Mouse (Mus musculus): ENCODE results near the gene Fas.

Gene Fas

GRCm38 (mm10) chr19:34284383-34284782, 6.1 kb upstream of the Fas start:
- DNase-seq (ENCODE audit: low spot score in 2 of 2): no peak

GRCm38 (mm10) chr19:34284826-34285225, 5.6 kb upstream of the Fas start:
- no peak for DNase-seq (ENCODE audit: low spot score in 2 of 2)

- DNase-seq (ENCODE audit: low spot score in 2 of 2): no peak
These were observed 3.2 kb upstream of the Fas start for GRCm38 (mm10) chr19:34287221-34287620.

GRCm38 (mm10) chr19:34287656-34288415, 2.6 kb upstream of the Fas start:
- no peak for DNase-seq (ENCODE audit: low spot score in 2 of 2)

- no peak for DNase-seq (ENCODE audit: low spot score in 2 of 2)
These were observed 1.8 kb upstream of the Fas start for GRCm38 (mm10) chr19:34288696-34289095.

- DNase-seq (ENCODE audit: low spot score in 2 of 2): no peak
These were observed 441 bp downstream of the Fas start for GRCm38 (mm10) chr19:34290872-34291341.

- DNase-seq (ENCODE audit: low spot score in 2 of 2): no peak
These were observed 913 bp downstream of the Fas start for GRCm38 (mm10) chr19:34291379-34291778.

GRCm38 (mm10) chr19:34291956-34292355, 1.5 kb downstream of the Fas start:
- no peak for DNase-seq (ENCODE audit: low spot score in 2 of 2)

- no peak for DNase-seq (ENCODE audit: low spot score in 2 of 2)
These were observed 2.2 kb downstream of the Fas start for GRCm38 (mm10) chr19:34292701-34293100.

- no peak for DNase-seq (ENCODE audit: low spot score in 2 of 2)
These were observed 3.0 kb downstream of the Fas start for GRCm38 (mm10) chr19:34293376-34293947.

- no peak for DNase-seq (ENCODE audit: low spot score in 2 of 2)
These were observed 5.0 kb downstream of the Fas start for GRCm38 (mm10) chr19:34295442-34295841.

GRCm38 (mm10) chr19:34298531-34298930, 8.1 kb downstream of the Fas start:
- DNase-seq (ENCODE audit: low spot score in 2 of 2): no peak

GRCm38 (mm10) chr19:34299229-34299628, 8.8 kb downstream of the Fas start:
- no peak for DNase-seq (ENCODE audit: low spot score in 2 of 2)

- DNase-seq (ENCODE audit: low spot score in 2 of 2): no peak
These were observed 10.0 kb downstream of the Fas start for GRCm38 (mm10) chr19:34300430-34300829.

GRCm38 (mm10) chr19:34304917-34305316, 14.5 kb downstream of the Fas start:
- DNase-seq (ENCODE audit: low spot score in 2 of 2): no peak

GRCm38 (mm10) chr19:34306794-34307193, 16.3 kb downstream of the Fas start:
- no peak for DNase-seq (ENCODE audit: low spot score in 2 of 2)

- no peak for DNase-seq (ENCODE audit: low spot score in 2 of 2)
These were observed 21.8 kb downstream of the Fas start for GRCm38 (mm10) chr19:34312151-34312728.

- DNase-seq (ENCODE audit: low spot score in 2 of 2): no peak
These were observed 37.6 kb downstream of the Fas start for GRCm38 (mm10) chr19:34328051-34328450.

- peak; percentile 34 to 35 for DNase-seq (ENCODE audit: low spot score in 2 of 2)
These were observed 43.8 kb downstream of the Fas start for GRCm38 (mm10) chr19:34334300-34334699.

GRCm38 (mm10) chr19:34344702-34345101, 54.2 kb downstream of the Fas start:
- DNase-seq (ENCODE audit: low spot score in 2 of 2): no peak

- DNase-seq (ENCODE audit: low spot score in 2 of 2): no peak
These were observed 55.3 kb downstream of the Fas start for GRCm38 (mm10) chr19:34345616-34346267.

- no peak for DNase-seq (ENCODE audit: low spot score in 2 of 2)
These were observed 62.9 kb downstream of the Fas start for GRCm38 (mm10) chr19:34353291-34353805.
